ENCODE assay signal across 13 mouse cellular contexts in genomic region chr9:40732302-40732701, GRCm38 (mm10). TPM values are rescaled to one million over a fixed set of nuclear protein-coding genes. Genes with fewer than 3 reads are reported as not detected.
DNase-seq lines count a peak whose midpoint lies in the region; ATAC-seq and TF ChIP-seq lines count a peak whose summit lies in the region.
"Had no signal": no experiment of that assay in that cellular context is flagged by ENCODE, and none has a peak within 500 bp of the region (broad histone marks: within the 10 kb centered on the region; RNA-seq: fewer than 3 reads in every experiment).

No protein-coding gene starts in this region.

- no peaks in the 10 kb centered on the region for H3K27me3 ChIP-seq in embryonic facial prominence, embryonic 15.5 days
- H3K27me3 ChIP-seq in limb, embryonic 14.5 days (ENCODE audit: control insufficient read depth, insufficient read depth, low read length), result no peaks in the 10 kb centered on the region

- no peaks in the 10 kb centered on the region for H3K9me3 ChIP-seq in embryonic facial prominence, embryonic 15.5 days (replicated peaks)
- no peaks in the 10 kb centered on the region for H3K9me3 ChIP-seq in limb, embryonic 14.5 days (ENCODE audit: control insufficient read depth, low read length)
- H3K9me3 ChIP-seq: G1E had no signal

- no peak overlapping the region for H3K4me2 ChIP-seq in embryonic facial prominence, embryonic 15.5 days (replicated peaks)
- H3K4me2 ChIP-seq in limb, embryonic 14.5 days (replicated peaks; ENCODE audit: low read depth, low read length, severe bottlenecking), result peak overlapping the region; percentile 72

- TF ChIP-seq CTCF in left cerebral cortex, adult 2 months (IDR thresholded peaks at IDR 0.05), result no peak

- no peak for TF ChIP-seq POLR2A in limb, embryonic 14.5 days (IDR thresholded peaks at IDR 0.05; ENCODE audit: borderline replicate concordance, extremely low read depth, insufficient read depth, insufficient read length)

- 20% methylated on average over 2 of the region's 2 CpGs for WGBS in embryonic facial prominence, embryonic 15.5 days
- WGBS in limb, embryonic 14.5 days, result 8% methylated on average over 2 of the region's 2 CpGs

- intact Hi-C loops in left cerebral cortex, postnatal 4 days (cut with DNase I), result no loop called here
- intact Hi-C loops in left cerebral cortex, adult 2 months (cut with DNase I), result loop anchor here (5.0 kb wide), 1 partner anchor 45 kb away; the partner anchor contains the start of gene Clmp

- peak; percentile 60 to 64 for DNase-seq in cerebellum, postnatal 10 days
- no peak for DNase-seq in cerebellum, adult 9-10 months
- DNase-seq in left cerebral cortex, postnatal 4 days, result peak; percentile 45
- DNase-seq in left cerebral cortex, adult 2 months (ENCODE audit: extremely low spot score in 1 of 2, low spot score in 2 of 2), result no peak
- peak; percentile 67 for DNase-seq in limb, embryonic 14.5 days (ENCODE audit: low spot score)
- no peak for DNase-seq in thymus, postnatal 10 days (ENCODE audit: low spot score in 2 of 2)
- DNase-seq in B cell, adult 2 months, result no peak
- DNase-seq: cerebellum, adult 11 months; gastrocnemius, postnatal 25 days; lung, postnatal 36 days; thymus, postnatal 14 days had no signal

- no peak overlapping the region for H3K27ac ChIP-seq in left cerebral cortex, adult 2 months
- peak overlapping the region; percentile 96 for H3K27ac ChIP-seq in embryonic facial prominence, embryonic 15.5 days (replicated peaks)
- H3K27ac ChIP-seq in limb, embryonic 14.5 days (replicated peaks; ENCODE audit: low read depth, low read length), result peak overlapping the region; percentile 95

- no peaks in the 10 kb centered on the region for H3K36me3 ChIP-seq in embryonic facial prominence, embryonic 15.5 days
- H3K36me3 ChIP-seq in limb, embryonic 14.5 days (ENCODE audit: control insufficient read depth, insufficient read depth, low read length), result peaks cover 4% of the 10 kb centered on the region; the same call in 1 of the 2 replicates
- H3K36me3 ChIP-seq: G1E had no signal

- no peak overlapping the region for H3K4me3 ChIP-seq in left cerebral cortex, adult 2 months
- no peak overlapping the region for H3K4me3 ChIP-seq in embryonic facial prominence, embryonic 15.5 days (replicated peaks)
- H3K4me3 ChIP-seq in limb, embryonic 14.5 days (replicated peaks; ENCODE audit: low read length), result no peak overlapping the region

- ATAC-seq in embryonic facial prominence, embryonic 15.5 days (ENCODE audit: insufficient number of reproducible peaks, low FRiP score, low TSS enrichment, low read depth), result no peak
- peak; percentile 62 for ATAC-seq in limb, embryonic 14.5 days (ENCODE audit: low FRiP score, low read depth)

- H3K9ac ChIP-seq in embryonic facial prominence, embryonic 15.5 days, result no peak overlapping the region
- no peak overlapping the region for H3K9ac ChIP-seq in limb, embryonic 14.5 days (ENCODE audit: low read depth, low read length, severe bottlenecking)

- peaks cover 24% of the 10 kb centered on the region for H3K4me1 ChIP-seq in embryonic facial prominence, embryonic 15.5 days
- peaks cover 23% of the 10 kb centered on the region for H3K4me1 ChIP-seq in limb, embryonic 14.5 days (ENCODE audit: control insufficient read depth, insufficient read depth, low read length)

RNA-seq across cellular contexts. Expression of gene Clmp, which starts 46.5 kb away (rescaled TPM):
- total RNA-seq in left cerebral cortex, postnatal 4 days (2021), result 100 to 1,000 TPM; 116 to 135 TPM
- 10 to 100 TPM; 27.3 to 31.1 TPM for total RNA-seq in left cerebral cortex, adult 2 months (2021)
- 37.9 and 41.4 TPM in 2 replicates for polyA plus RNA-seq in embryonic facial prominence, embryonic 15.5 days (2015; fragmentation: Nextera tagmentation; extraction: Ambion mirVana)
- 44.7 and 51.8 TPM in 2 replicates for polyA plus RNA-seq in limb, embryonic 14.5 days (2012; rRNA removed)
- polyA plus RNA-seq in limb, embryonic 14.5 days (2014; fragmentation: Nextera tagmentation; extraction: Ambion mirVana), result 61.5 and 78.9 TPM in 2 replicates
- polyA plus RNA-seq: G1E had no signal

Comparison
In these comparisons a context has a peak if more than half of its experiments do, and no peak if none do; other contexts are left out.
1. DNase-seq: peak in cerebellum, postnatal 10 days (2 of 2), left cerebral cortex, postnatal 4 days (single experiment) and limb, embryonic 14.5 days (single experiment); none in cerebellum, adult 9-10 months (single experiment), left cerebral cortex, adult 2 months (0 of 2), thymus, postnatal 10 days (0 of 2) and B cell, adult 2 months (0 of 2).